Mouse (Mus musculus) gastrocnemius, postnatal 4 days (tissue): ENCODE results near the gene Pde4a. TPM values are rescaled to one million over a fixed set of nuclear protein-coding genes. Genes with fewer than 3 reads are reported as not detected.
A peak's percentile ranks its signal among the peaks of the same experiment; 100 is the strongest.
"Not testable (repeated sequence)": the region's sequence is repeated elsewhere in the genome, so short reads cannot be mapped to it uniquely, and the experiment has no call there.

Source experiments
- DNase-seq, 2 experiments: peaks; one replicate each; pipeline ENCODE4 v3.0.0; 2021 to 2022; ENCODE audit warnings: low spot score in 2 of 2, mixed read lengths in 2 of 2
- total RNA-seq, 2 experiments: library from RNA; stranded (reverse); gene quantifications; 2 replicates each; pipeline ENCODE4 v1.2.3; 2021

The Pde4a gene
- total RNA-seq, 2 experiments from 2014 or later = 11.6 to 13.8 TPM

GRCm38 (mm10) chr9:21181421-21182220 lies 16.1 kb downstream of the Pde4a start:
- peak in 1 of 2 experiments; percentile 59 for DNase-seq

GRCm38 (mm10) chr9:21183421-21183820 lies 17.9 kb downstream of the Pde4a start:
- no peak for DNase-seq

DNA sequence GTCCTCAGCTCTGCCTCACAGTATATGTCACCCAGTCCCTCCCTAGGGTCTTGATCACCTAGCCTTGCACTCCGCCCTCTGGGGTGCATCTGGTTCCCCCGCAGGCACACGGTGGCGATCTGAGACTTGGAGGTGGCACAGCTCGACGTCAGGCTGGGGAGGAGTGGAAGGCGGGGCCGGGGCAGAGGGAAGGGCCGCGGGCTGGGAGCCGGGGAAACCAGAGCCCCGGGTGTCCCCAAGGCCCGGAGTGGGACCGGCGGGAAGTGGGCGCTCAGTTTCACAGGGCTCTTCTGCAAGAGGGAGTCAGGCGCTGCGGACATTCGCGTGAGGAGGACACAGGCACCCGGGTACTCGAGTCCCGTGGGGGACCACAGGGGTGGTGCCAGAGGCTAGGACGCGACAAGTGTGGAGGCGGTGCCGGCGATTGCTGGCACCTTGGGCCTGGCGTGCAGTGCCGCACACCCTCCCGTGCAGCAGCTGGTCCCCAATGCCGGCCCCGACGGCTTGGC lies 18.4 kb downstream of the Pde4a start:
- DNase-seq = peak in 1 of 2 experiments; percentile 55

GRCm38 (mm10) chr9:21184733-21185132 lies 19.2 kb downstream of the Pde4a start:
- DNase-seq = peak in 1 of 2 experiments; percentile 50

DNA sequence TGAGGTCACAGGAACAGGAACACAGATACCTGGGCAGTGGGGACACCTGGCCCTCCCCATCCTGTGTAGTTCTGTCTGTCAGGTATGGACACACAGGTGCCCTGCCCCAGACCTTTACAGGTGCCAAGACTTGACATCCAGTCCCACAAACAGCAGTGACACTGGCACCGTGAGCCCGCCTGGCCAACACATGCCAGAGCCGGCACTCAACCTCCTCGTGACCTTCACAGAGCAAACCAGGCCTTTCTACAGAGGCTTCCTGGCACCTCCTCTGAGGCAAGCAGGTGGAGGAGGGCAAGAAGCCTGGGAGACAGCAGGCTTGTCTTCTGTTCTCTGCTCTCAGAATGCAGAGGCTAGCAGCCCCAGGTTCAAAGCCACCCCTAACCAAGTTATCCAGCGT lies 19.9 kb downstream of the Pde4a start:
- no peak for DNase-seq

DNA sequence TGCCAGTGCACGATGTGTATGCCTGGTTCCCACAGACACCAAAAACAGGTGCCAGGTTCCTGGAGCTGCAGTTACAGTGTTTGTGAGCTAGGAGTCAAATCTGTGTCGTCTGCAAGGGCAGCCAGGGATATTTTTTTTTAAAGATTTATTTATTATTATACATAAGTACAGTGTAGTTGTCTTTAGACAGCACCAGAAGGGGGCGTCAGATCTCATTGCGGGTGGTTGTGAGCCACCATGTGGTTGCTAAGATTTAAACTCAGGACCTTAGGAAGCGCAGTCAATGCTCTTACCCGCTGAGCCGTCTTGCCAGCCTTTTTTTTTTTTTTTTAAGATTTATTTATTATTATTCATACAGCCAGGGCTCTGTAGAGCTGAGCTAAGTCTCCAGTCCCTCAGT lies 24.4 kb downstream of the Pde4a start:
- no peak for DNase-seq

DNA sequence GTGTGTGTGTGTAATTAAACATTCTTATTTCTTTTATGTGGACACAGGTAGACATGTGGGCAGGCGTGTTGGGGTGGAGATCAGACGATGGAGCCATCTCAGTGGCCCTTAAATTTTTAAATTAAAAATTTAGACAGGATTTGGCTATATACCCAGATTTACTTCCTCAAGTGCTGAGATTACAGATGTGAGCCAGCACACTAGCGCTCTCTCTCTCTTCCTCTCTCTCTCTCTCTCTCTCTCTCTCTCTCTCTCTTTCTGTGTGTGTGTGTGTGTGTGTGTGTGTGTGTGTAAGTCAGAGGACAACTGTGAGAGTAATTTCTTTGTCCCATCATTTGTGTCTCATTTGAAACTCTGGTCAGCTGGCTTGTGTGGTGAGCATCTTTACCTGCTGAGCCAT lies 25.2 kb downstream of the Pde4a start:
- no peak for DNase-seq

DNA sequence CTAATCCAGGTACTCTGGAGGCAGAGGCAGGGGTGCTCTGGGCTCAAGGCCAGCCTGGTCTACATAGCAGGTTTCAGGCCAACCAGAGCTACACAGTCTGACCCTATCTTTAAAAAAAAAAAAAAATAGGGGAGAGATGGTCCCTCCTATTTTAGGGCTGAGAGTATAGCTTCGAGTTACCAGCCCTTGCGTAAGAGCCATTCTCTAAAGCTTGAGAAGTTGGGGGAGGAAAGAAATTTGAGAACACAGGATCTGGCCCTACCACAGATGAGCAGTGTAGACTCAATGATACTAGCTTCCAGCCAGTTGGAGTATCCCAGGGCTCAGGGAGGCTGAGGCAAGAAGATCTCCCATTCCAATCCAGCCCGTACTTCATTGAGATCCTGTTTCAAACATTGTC lies 28.3 kb downstream of the Pde4a start:
- DNase-seq = no peak

DNA sequence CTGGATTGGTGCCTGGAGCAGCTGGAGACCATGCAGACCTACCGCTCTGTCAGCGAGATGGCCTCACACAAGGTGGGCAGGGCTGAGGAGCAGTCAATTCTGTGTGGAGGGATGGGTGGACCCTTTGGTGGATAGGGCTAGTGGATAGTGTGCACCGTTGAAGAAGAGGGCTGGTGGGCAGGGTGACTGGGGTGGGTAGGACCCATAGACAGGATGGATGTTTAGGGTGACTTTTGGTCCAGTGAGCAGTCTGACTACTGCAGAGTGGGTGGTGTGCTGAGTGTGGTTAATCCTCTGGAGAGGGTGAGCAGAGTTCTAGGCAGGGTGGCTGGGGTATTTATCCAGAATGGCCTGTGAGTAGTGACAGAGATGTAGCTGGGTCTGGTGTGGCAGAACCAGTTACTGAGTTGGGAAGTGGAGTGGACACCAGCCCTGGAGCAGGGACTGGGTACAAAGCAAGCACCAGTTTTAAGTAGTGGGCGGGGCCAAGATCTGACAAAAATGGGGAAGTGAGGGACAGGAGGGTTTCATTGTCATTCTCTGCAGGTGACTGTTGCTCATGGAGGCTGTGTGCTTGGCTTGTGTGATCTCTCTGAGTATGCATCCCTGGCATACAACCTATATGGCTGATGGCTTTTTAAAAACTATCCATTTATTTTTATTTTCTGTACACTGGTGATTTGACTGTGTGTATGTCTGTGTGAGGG lies 29.4 kb downstream of the Pde4a start:
- no peak for DNase-seq

GRCm38 (mm10) chr9:21195736-21196505 lies 30.4 kb downstream of the Pde4a start:
- DNase-seq = not testable (repeated sequence)

DNA sequence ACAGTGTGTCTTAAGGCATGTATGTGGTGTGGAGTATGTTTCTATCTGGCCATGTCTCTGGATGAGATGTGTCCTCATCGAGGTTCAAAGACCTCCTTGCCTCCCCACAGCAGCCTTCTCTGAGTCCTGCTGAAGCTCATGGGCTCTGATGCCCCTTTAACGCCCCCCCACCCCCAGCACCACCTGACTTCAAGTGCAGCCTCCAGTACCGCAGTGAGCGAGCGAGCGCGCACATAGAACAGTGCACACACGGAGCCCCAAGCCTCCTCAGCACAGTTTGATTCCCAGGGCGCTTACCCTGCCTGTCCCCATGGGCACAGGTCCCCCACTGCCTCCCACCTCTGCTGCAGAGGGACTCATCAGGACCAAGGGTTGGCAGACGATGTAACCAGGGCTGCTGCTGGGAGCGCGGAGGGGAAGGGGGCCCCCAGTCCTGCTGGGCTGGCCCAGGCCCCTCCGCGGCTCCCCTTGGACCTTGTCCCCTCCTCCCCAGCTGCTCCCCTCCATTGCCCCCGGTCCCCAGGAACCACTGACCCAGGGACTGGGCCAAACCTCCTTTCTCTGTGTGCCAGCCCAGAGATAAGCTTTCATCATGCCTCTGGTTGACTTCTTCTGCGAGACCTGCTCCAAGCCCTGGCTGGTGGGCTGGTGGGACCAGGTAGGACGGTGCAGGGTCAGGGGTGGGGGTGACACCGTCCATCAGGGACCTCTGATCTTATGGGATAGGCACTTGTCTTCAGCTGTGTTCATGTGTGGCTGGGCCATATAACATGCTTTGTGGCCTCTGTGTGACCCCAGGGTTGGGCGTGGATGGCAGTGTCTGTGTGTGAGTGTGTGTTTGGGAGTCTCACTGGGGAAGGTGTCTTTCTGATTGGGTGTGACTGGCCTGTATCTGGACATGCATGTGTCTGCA lies 31.3 kb downstream of the Pde4a start:
- no peak for DNase-seq

DNA sequence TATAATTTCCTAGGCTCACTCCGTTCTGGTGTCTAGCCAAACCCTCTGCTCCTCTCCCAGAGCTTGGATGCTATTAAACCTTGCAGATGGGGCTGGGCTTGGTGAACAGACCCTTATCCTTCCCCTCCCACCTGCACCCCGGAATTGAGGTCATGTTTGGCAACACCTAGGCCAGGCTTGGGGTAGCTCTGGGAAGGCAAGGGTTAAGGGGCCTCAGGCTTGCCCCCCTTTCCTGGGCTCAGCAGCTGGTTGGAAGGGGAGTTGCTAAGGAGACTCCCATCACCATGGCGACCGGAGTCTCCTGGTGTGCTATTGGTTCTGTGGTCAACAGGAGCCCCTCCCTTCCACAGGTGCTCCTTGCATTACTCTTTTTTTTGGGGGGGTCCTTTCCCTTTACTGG lies 32.5 kb downstream of the Pde4a start:
- no peak for DNase-seq

- DNase-seq = no peak
Observed at GRCm38 (mm10) chr9:21198960-21199359, 33.4 kb downstream of the Pde4a start.

- no peak for DNase-seq
Observed at GRCm38 (mm10) chr9:21204156-21204527, 38.6 kb downstream of the Pde4a start.

GRCm38 (mm10) chr9:21204528-21205272 lies 39.2 kb downstream of the Pde4a start:
- no peak for DNase-seq

DNA sequence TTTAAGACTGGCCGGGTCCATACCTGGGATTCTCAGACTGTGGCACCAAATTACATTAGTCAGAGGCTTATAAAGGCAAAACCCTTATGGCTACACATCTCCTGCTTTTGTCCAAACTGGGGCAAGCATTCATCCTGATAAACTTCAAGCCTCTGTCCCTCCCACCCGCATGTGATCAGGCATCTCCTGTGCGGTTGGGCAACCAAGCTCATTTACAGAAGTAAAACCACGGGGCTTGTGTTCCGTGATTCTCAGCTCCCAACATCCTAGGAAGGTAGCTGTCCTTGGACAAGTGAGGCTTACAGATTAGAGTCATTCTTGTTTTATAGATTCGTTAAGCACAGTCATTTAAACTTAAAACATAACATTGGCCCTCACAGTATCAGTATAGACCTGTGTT lies 41.3 kb downstream of the Pde4a start:
- no peak for DNase-seq

GRCm38 (mm10) chr9:21208626-21209025 lies 43.1 kb downstream of the Pde4a start:
- DNase-seq = no peak

- no peak for DNase-seq
Observed at GRCm38 (mm10) chr9:21210821-21211220, 45.3 kb downstream of the Pde4a start.

GRCm38 (mm10) chr9:21211624-21212023 lies 46.1 kb downstream of the Pde4a start:
- DNase-seq = no peak
